Mouse (Mus musculus): ENCODE results near the gene Gdf11.
A peak's percentile ranks its signal among the peaks of the same experiment; 100 is the strongest.

The Gdf11 gene

GRCm38 (mm10) chr10:128895437-128895836 is 3.9 kb upstream of the Gdf11 start:
- DNase-seq (ENCODE audit: low spot score) = peak; percentile 87

GRCm38 (mm10) chr10:128892246-128892645 is 728 bp upstream of the Gdf11 start:
- no peak for DNase-seq (ENCODE audit: low spot score)

GRCm38 (mm10) chr10:128890383-128891295 is 879 bp downstream of the Gdf11 start:
- no peak for DNase-seq (ENCODE audit: low spot score)

DNA sequence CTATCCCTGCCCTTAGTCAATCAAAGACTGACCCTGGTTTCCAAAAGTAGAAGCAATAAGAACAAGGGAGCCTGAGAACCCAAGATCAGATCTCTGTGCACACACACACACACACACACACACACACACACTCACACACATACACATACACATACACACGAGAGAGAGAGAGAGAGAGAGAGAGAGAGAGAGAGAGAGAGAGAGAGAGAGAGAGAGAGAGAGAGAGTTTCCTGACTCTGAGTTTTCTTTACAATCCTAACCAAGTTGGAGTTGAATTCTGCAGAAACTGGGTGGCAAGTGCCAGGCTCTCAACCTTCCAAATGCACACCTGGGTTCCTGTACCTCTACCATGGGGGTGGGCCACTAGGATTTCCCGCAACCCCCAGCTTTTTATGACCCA is 1.7 kb downstream of the Gdf11 start:
- DNase-seq (ENCODE audit: low spot score) = no peak

DNA sequence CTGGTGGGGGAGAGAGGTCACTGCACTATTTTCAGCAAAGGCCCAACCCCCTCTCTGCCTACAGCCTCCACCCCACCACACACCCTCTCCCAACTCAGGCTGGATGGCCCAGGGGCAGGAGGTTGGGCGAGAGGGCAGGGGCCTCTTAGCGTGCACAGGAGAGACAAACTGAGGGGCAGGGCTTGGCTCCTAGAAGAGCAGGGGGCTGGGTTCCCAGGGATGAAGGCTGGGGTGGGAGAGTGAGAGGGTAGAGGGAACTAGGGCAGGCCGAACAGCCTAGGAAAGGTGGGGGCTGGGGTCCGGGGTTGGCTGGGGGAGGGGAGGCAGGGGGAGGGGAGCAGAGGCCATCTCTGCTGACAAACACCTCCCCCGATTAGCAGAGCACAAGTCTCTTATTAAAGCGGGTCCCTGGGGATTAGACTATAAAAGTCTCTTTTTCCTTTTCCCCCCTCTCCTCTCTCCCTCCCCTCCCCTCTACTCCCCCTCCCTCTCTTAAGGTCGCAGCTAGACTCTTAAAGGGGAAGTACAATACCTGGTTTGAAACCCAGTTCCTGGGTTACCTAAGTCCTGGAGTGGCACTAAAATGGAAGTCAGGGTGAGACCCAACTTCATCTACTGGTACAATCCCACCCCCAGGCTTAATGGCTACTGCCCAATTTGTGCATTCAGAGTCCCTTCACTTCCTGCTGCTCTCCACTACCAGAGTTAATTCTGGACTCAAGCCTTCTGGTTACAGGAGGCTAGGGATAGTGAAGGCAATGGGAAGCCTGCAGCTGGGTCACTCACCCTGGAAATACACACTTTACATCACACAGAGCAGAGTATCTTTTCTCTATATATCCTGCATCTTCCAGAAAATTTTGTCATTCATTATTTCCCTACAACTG is 2.3 kb downstream of the Gdf11 start:
- no peak for DNase-seq (ENCODE audit: low spot score)

DNA sequence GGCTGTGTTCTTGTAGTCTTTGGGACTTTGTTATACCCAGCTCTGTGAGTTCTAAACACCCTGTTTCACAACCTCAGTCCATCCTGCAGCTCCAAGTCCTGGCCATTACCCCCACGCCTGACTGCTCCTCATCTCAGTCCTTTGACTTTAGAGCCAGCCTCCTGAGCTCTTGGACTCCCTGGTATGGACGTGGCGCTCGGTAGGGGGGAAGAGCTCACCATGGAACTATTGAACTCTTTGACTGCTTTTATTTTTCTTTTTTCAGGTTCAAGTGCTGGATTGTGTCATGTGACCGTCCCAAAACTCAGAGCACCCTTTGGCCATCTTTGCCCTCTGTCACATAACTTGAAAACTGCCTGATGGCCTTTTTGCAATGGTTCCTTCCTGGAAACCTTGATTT is 9.5 kb downstream of the Gdf11 start:
- DNase-seq (ENCODE audit: low spot score) = no peak

GRCm38 (mm10) chr10:128878811-128879210 is 12.7 kb downstream of the Gdf11 start:
- no peak for DNase-seq (ENCODE audit: low spot score)

GRCm38 (mm10) chr10:128878291-128878690 is 13.2 kb downstream of the Gdf11 start:
- DNase-seq (ENCODE audit: low spot score) = peak; percentile 43

GRCm38 (mm10) chr10:128870341-128870740 is 21.2 kb downstream of the Gdf11 start:
- no peak for DNase-seq (ENCODE audit: low spot score)

GRCm38 (mm10) chr10:128866518-128866917 is 25.0 kb downstream of the Gdf11 start:
- no peak for DNase-seq (ENCODE audit: low spot score)

- no peak for DNase-seq (ENCODE audit: low spot score)
Measured at GRCm38 (mm10) chr10:128866042-128866441, 25.5 kb downstream of the Gdf11 start.

- DNase-seq (ENCODE audit: low spot score) = no peak
Measured at GRCm38 (mm10) chr10:128861176-128861575, 30.3 kb downstream of the Gdf11 start.

GRCm38 (mm10) chr10:128850339-128850738 is 41.2 kb downstream of the Gdf11 start:
- DNase-seq (ENCODE audit: low spot score) = no peak

DNA sequence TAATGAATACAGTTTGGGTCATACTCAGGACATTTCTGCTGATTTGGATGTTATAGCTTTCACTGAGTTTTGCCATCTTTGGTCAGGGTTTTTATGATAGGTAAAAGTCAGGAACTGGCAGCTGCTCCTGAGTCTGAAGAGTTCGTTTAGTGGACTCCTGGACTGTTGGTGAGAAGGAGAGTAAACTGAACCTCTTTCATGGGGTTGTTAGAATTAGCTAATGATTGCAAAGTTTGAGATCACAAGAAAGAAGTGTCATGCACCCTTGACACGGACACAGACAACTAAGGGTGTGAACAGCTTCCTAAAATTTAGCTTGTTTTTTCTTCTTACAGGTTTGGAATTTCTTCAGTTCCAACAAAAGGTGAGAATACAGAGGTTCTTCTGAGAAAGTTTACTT is 43.1 kb downstream of the Gdf11 start:
- no peak for DNase-seq (ENCODE audit: low spot score)

- DNase-seq (ENCODE audit: low spot score) = no peak
Measured at GRCm38 (mm10) chr10:128846664-128847063, 44.9 kb downstream of the Gdf11 start.

GRCm38 (mm10) chr10:128845516-128845915 is 46.0 kb downstream of the Gdf11 start:
- DNase-seq (ENCODE audit: low spot score) = peak; percentile 34

GRCm38 (mm10) chr10:128843260-128843659 is 48.3 kb downstream of the Gdf11 start:
- DNase-seq (ENCODE audit: low spot score) = no peak

DNA sequence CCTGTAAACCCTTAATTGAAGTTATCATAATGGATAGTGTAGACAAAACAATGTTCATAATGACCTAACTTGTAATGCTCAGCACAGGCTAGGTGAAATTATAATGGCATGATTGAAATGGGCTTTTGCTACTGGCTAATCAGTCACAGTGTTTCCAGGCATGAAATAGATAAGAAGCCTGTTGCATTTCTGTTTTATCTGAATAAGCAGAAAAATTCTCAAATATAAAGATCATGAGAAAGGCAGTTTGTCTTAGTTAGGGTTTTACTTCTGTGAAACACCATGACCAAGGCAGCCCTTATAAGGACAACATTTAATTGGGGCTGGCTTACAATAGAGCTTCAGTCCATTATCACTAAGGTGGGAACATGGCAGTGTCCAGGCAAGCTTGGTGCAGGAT is 50.9 kb downstream of the Gdf11 start:
- no peak for DNase-seq (ENCODE audit: low spot score)

GRCm38 (mm10) chr10:128839434-128839833 is 52.1 kb downstream of the Gdf11 start:
- DNase-seq (ENCODE audit: low spot score) = no peak

DNA sequence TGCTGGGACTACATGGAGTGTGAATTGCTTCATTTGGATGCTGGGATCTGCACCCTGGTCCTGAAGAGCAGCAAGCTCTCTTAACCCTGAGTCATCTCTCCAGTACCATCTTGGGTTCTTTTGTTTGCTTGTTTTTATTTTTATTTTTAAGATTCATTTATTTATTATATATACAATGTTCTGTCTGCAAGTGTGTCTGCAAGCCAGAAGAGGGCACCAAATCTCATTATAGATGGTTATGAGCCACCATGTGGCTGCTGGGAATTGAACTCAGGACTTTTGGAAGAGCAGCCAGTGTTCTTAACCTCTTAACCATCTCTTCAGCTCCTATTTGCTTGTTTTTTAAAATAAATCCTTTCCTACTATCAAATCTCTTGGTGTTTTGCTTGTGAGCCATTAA is 54.1 kb downstream of the Gdf11 start:
- DNase-seq (ENCODE audit: low spot score) = no peak

Measured in lung, postnatal 25 days (tissue).